Mouse (Mus musculus): ENCODE measurements around the gene Fam198b. TPM values are rescaled to one million over a fixed set of nuclear protein-coding genes. Genes with fewer than 3 reads are reported as not detected.

Fam198b gene
- 0.56 and 0.70 TPM in 2 replicates for polyA plus RNA-seq (2012; rRNA removed)
- polyA plus RNA-seq (2014; fragmentation: Nextera tagmentation; extraction: Ambion mirVana): 0.45 and 0.57 TPM in 2 replicates

DNA sequence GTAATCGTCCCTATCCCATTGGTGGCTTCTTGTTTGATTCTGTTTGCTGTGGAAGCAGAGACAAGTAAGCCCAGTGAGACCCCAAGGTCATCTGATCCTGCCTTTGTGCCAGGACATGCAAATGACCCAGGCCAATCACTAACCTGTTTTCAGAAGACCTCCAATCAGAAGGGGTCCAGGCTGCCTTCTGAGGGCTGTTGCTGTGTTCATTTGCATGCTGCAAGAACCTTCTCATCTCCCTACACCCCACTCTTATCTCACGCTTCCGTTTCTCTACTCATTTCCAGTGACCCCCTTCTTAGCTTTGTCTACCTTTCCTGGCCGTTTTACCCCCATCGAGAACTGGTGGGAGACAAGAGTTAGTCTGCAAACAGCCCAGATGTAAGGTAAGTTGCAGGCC is at the start of gene Fam198b:
Gene Fam198b, plus strand, starts transcription at position 229 of the 400 bp plus-strand sequence.
- 18% methylated on average over 5 of the region's 5 CpGs for WGBS (ENCODE audit: insufficient replicate concordance)
- Histone ChIP-seq H3K9me3 (ENCODE audit: control insufficient read depth, low read length) (no peaks in the 10 kb centered on the region), H3K4me1 (replicated peaks; ENCODE audit: control insufficient read depth in 2 of 2, insufficient read depth in 2 of 2, low read length in 1 of 2) (peaks cover 0 to 7% of the 10 kb centered on the region in 2 experiments; a peak in 2 of 4 replicates), H3K36me3 (replicated peaks; ENCODE audit: control insufficient read depth, insufficient read depth, low read depth) (no peaks in the 10 kb centered on the region), H3K27ac (no peak within 1 kb of the TSS), H3K4me2 (ENCODE audit: low read depth) (peak within 1 kb of the TSS; percentile 49), H3K27me3 (ENCODE audit: control insufficient read depth, insufficient read depth, low read length) (no peaks in the 10 kb centered on the region; the same call in 1 of the 2 replicates), H3K9ac (replicated peaks) (no peak within 1 kb of the TSS), H3K4me3 (ENCODE audit: insufficient read depth in 1 of 2, low read depth in 2 of 2, low read length in 2 of 2) (peak within 1 kb of the TSS in 1 of 2 experiments; percentile 40; a peak in 2 of 4 replicates)
- no peak for TF ChIP-seq EP300 (IDR thresholded peaks at IDR 0.05; ENCODE audit: low read depth)
- TF ChIP-seq CTCF (IDR thresholded peaks at IDR 0.05; ENCODE audit: low read depth): no peak
- DNase-seq (ENCODE audit: low read depth in 3 of 3, low spot score in 3 of 3) (no peak), ATAC-seq (ENCODE audit: insufficient read depth) (no peak)

DNA sequence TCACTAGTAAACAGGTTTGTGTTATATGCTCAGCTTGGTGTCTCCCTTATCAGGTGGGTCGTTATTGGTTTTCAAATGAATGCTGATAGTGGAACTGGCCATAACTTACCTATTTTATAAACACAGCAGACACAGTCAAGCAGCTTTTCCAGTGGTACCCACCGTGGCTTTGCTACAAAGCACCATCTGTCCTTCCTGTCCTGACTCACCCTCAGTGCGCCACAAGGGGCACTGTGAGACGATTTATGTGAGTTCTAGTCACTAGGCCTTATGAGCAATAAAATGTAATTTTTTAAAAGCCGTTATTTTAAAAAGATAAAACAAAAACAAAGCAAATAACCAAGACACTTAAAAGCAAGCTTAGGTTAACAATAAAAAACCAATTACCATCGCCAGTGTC is 45.6 kb upstream of the Fam198b start:
- H3K4me1 ChIP-seq (replicated peaks; ENCODE audit: control insufficient read depth in 2 of 2, insufficient read depth in 2 of 2, low read length in 1 of 2): peaks cover 0 to 14% of the 10 kb centered on the region in 2 experiments; a peak in 2 of 4 replicates
- H3K27me3 ChIP-seq (ENCODE audit: control insufficient read depth, insufficient read depth, low read length): no peaks in the 10 kb centered on the region
- no peak for ATAC-seq (ENCODE audit: insufficient read depth)
- no peaks in the 10 kb centered on the region for H3K9me3 ChIP-seq (ENCODE audit: control insufficient read depth, low read length)
- H3K4me3 ChIP-seq (ENCODE audit: insufficient read depth in 1 of 2, low read depth in 2 of 2, low read length in 2 of 2): no peak overlapping the region
- no peaks in the 10 kb centered on the region for H3K36me3 ChIP-seq (replicated peaks; ENCODE audit: control insufficient read depth, insufficient read depth, low read depth)
- H3K9ac ChIP-seq (replicated peaks): no peak overlapping the region
- WGBS (ENCODE audit: insufficient replicate concordance): 45% methylated on average over 6 of the region's 6 CpGs
- H3K4me2 ChIP-seq (ENCODE audit: low read depth): no peak overlapping the region
- no peak for DNase-seq (ENCODE audit: low read depth in 3 of 3, low spot score in 3 of 3)
- H3K27ac ChIP-seq: no peak overlapping the region
- peak; percentile 42 for TF ChIP-seq CTCF (IDR thresholded peaks at IDR 0.05; ENCODE audit: low read depth)
- no peak for TF ChIP-seq EP300 (IDR thresholded peaks at IDR 0.05; ENCODE audit: low read depth)

DNA sequence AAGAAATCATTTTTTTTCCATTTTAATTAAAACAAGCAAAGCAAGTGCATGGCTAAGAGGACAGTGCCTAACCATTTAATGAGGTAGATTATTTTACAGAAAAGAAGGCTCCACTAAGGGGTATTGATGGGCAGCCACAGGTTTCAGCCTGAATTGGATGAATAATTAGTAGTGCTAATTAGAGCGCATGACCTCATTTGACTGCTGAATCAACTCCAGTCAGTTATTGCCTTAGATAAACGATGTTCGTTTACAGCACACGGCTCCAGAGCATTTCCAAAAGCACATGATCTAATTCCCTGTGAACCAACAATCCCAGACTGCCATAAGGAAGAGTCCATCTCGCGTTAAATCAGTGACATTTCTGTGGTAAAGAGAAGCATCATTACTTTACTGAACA is 42.9 kb upstream of the Fam198b start:
- Histone ChIP-seq H3K9ac (replicated peaks) (no peak overlapping the region), H3K4me2 (ENCODE audit: low read depth) (peak overlapping the region; percentile 79), H3K4me3 (ENCODE audit: insufficient read depth in 1 of 2, low read depth in 2 of 2, low read length in 2 of 2) (peak overlapping the region; percentile 60 to 63; a peak in 2 of 4 replicates), H3K4me1 (replicated peaks; ENCODE audit: control insufficient read depth in 2 of 2, insufficient read depth in 2 of 2, low read length in 1 of 2) (peaks cover 0 to 15% of the 10 kb centered on the region in 2 experiments; a peak in 2 of 4 replicates), H3K27ac (no peak overlapping the region), H3K36me3 (replicated peaks; ENCODE audit: control insufficient read depth, insufficient read depth, low read depth) (no peaks in the 10 kb centered on the region), H3K9me3 (ENCODE audit: control insufficient read depth, low read length) (no peaks in the 10 kb centered on the region), H3K27me3 (ENCODE audit: control insufficient read depth, insufficient read depth, low read length) (no peaks in the 10 kb centered on the region)
- no peak for TF ChIP-seq CTCF (IDR thresholded peaks at IDR 0.05; ENCODE audit: low read depth)
- no peak for TF ChIP-seq EP300 (IDR thresholded peaks at IDR 0.05; ENCODE audit: low read depth)
- WGBS (ENCODE audit: insufficient replicate concordance): 65% methylated on average over 6 of the region's 6 CpGs
- no peak for DNase-seq (ENCODE audit: low read depth in 3 of 3, low spot score in 3 of 3)
- ATAC-seq (ENCODE audit: insufficient read depth): no peak

DNA sequence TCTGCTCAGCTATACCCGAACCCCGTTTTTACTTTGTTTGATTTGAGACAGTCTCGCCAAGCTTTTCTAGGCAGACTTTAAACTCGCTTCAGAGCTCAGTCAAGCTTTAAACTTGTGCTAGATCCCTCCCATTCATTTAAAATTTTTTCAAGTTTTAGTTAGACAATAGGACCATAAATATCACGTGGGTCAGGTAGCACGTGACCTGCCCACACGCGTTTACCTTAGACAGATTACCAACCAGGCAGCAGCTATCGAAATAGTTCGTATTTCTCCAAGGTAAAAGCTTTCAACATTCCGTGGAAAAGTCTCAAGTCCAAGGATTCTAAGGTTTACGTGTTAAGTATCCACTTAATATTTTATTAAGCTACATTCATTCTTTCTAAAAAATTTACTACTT is 42.2 kb upstream of the Fam198b start:
- no peaks in the 10 kb centered on the region for H3K27me3 ChIP-seq (ENCODE audit: control insufficient read depth, insufficient read depth, low read length)
- DNase-seq (ENCODE audit: low read depth in 3 of 3, low spot score in 3 of 3) (peak; percentile 60 to 73 (median 70)), ATAC-seq (ENCODE audit: insufficient read depth) (peak; percentile 70)
- peak overlapping the region; percentile 79 for H3K4me2 ChIP-seq (ENCODE audit: low read depth)
- H3K4me1 ChIP-seq (replicated peaks; ENCODE audit: control insufficient read depth in 2 of 2, insufficient read depth in 2 of 2, low read length in 1 of 2): peaks cover 0 to 15% of the 10 kb centered on the region in 2 experiments; a peak in 2 of 4 replicates
- H3K27ac ChIP-seq: peak overlapping the region; percentile 35
- no peak for TF ChIP-seq CTCF (IDR thresholded peaks at IDR 0.05; ENCODE audit: low read depth)
- no peak for TF ChIP-seq EP300 (IDR thresholded peaks at IDR 0.05; ENCODE audit: low read depth)
- no peaks in the 10 kb centered on the region for H3K36me3 ChIP-seq (replicated peaks; ENCODE audit: control insufficient read depth, insufficient read depth, low read depth)
- peak overlapping the region; percentile 61 for H3K9ac ChIP-seq (replicated peaks)
- WGBS (ENCODE audit: insufficient replicate concordance): 7% methylated on average over 12 of the region's 12 CpGs
- no peaks in the 10 kb centered on the region for H3K9me3 ChIP-seq (ENCODE audit: control insufficient read depth, low read length)
- H3K4me3 ChIP-seq (ENCODE audit: insufficient read depth in 1 of 2, low read depth in 2 of 2, low read length in 2 of 2): peak overlapping the region; percentile 60 to 63

DNA sequence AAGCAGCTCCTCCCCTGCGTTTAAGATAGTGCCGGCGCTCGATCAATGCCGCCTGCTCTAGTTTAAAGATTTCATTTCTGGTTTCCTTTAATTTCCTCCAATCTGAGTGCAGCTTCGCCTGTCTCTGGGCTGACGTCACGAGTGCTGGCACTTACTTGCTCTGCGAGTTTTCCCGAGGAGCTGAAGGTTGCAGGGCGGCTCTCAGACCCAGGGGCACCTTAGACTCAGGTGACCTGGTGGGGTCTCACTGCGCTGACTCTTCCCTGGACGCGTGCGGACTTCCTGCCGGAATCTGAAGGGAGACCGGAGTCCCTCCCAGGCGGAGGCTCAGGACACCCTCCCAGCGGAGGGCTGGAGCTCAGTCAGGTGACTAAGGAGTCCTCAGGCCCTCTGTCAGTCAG is 41.7 kb upstream of the Fam198b start:
- Histone ChIP-seq H3K9ac (replicated peaks) (peak overlapping the region; percentile 61), H3K4me2 (ENCODE audit: low read depth) (peak overlapping the region; percentile 79), H3K4me3 (ENCODE audit: insufficient read depth in 1 of 2, low read depth in 2 of 2, low read length in 2 of 2) (peak overlapping the region; percentile 60 to 61), H3K36me3 (replicated peaks; ENCODE audit: control insufficient read depth, insufficient read depth, low read depth) (no peaks in the 10 kb centered on the region), H3K9me3 (ENCODE audit: control insufficient read depth, low read length) (no peaks in the 10 kb centered on the region), H3K27ac (peak overlapping the region; percentile 35), H3K4me1 (replicated peaks; ENCODE audit: control insufficient read depth in 2 of 2, insufficient read depth in 2 of 2, low read length in 1 of 2) (peaks cover 0 to 15% of the 10 kb centered on the region in 2 experiments; a peak in 2 of 4 replicates), H3K27me3 (ENCODE audit: control insufficient read depth, insufficient read depth, low read length) (no peaks in the 10 kb centered on the region)
- TF ChIP-seq CTCF (IDR thresholded peaks at IDR 0.05; ENCODE audit: low read depth) (no peak), EP300 (IDR thresholded peaks at IDR 0.05; ENCODE audit: low read depth) (no peak)
- peak; percentile 41 to 54 (median 52) for DNase-seq (ENCODE audit: low read depth in 3 of 3, low spot score in 3 of 3)
- peak; percentile 87 for ATAC-seq (ENCODE audit: insufficient read depth)
- 2% methylated on average over 19 of the region's 19 CpGs for WGBS (ENCODE audit: insufficient replicate concordance)

All from liver, embryonic 14.5 days (tissue).